Mouse (Mus musculus) forebrain, embryonic 14.5 days (tissue): ENCODE measurements at regions not wholly inside any gene's neighbourhood (a gene's known extent, or its start where the extent isn't known, plus 50 kb on each side); places are given as distances from the start of the nearest gene placed in this dataset.

ENCODE experiments used
- ATAC-seq: fragments of 200-750 bp; cut with Nextera tagmentation; 2 replicates; pipeline ENCODE4 v1.8.0; 2017; ENCODE audit warnings: mild to moderate bottlenecking, moderate library complexity
- DNase-seq: peaks from one replicate; pipeline ENCODE4 v3.0.0-alpha.2; 2015; ENCODE audit warnings: low spot score
- H3K27ac ChIP-seq: fragments of 300-500 bp; sonication (generic); 2 replicates; pipeline ENCODE4 v1.5.1; 2014; ENCODE audit warnings: low read depth, mild to moderate bottlenecking, control low read depth, low read length, moderate library complexity
- H3K27me3 ChIP-seq: fragments of 300-500 bp; sonication (generic); replicated peaks from 2 replicates; pipeline ENCODE4 v1.6.1; 2014; ENCODE audit warnings: low read length, control low read depth, mixed read lengths; ENCODE audit not compliant: control insufficient read depth, insufficient read depth
- H3K36me3 ChIP-seq: fragments of 300-500 bp; sonication (generic); 2 replicates; pipeline ENCODE4 v1.6.1; 2014; ENCODE audit warnings: low read length, control low read depth; ENCODE audit not compliant: control insufficient read depth, insufficient read depth
- H3K4me1 ChIP-seq: fragments of 300-500 bp; sonication (generic); 2 replicates; pipeline ENCODE4 v1.6.1; 2014; ENCODE audit warnings: antibody characterized with exemption, low read length, control low read depth; ENCODE audit not compliant: control insufficient read depth, insufficient read depth
- H3K4me2 ChIP-seq: fragments of 300-500 bp; sonication (generic); 2 replicates; pipeline ENCODE4 v1.6.1; 2014; ENCODE audit warnings: mild to moderate bottlenecking, control low read depth, low read length
- H3K4me3 ChIP-seq: fragments of 300-500 bp; sonication (generic); 2 replicates; pipeline ENCODE4 v1.5.1; 2014; ENCODE audit warnings: low read depth, low read length, control low read depth
- H3K9ac ChIP-seq: fragments of 300-500 bp; sonication (generic); 2 replicates; pipeline ENCODE4 v1.6.1; 2014; ENCODE audit warnings: mild to moderate bottlenecking, low read length, control low read depth, moderate library complexity
- H3K9me3 ChIP-seq: fragments of 300-500 bp; sonication (generic); replicated peaks from 2 replicates; pipeline ENCODE4 v1.6.1; 2016; ENCODE audit warnings: low read length, control low read depth, mixed read lengths; ENCODE audit not compliant: control insufficient read depth
- WGBS: fragments of 180-500 bp; shearing (Covaris S2); extraction: QIAGEN DNeasy Blood & Tissue Kit; methylation state at CpG from one replicate; pipeline ENCODE4 v1.1.7; 2014; 5-methylcytosine and 5-hydroxymethylcytosine counted together

DNA sequence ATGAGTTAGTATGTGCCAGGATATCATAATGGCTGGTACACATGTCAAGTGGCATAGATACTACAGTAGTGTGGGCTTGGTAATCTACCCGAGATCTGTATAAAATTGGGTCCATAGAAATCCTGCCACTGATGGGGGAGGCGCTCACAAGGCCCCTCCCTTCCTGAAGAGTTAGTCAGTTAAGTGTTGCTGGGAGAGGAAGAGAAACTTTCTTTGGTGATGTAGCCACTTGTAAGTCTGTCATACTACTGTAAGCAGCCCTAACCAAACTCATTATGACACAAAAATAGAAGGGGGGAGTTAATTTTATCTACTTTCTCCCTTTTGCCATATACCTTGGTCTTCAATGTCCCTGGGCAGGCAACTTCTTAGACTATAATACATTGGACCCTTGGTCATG lies 316.3 kb downstream of the Setd4 start:
- 85% methylated on average over 2 of the region's 2 CpGs for WGBS
- H3K27me3 ChIP-seq: no peaks in the 10 kb centered on the region
- H3K4me1 ChIP-seq: no peaks in the 10 kb centered on the region
- no peak overlapping the region for H3K4me3 ChIP-seq
- no peak overlapping the region for H3K4me2 ChIP-seq
- H3K36me3 ChIP-seq: no peaks in the 10 kb centered on the region
- DNase-seq (no peak), ATAC-seq (no peak)
- H3K9ac ChIP-seq: no peak overlapping the region
- 0 out of 2 replicates have a peak, but pooled peaks cover 3% of the 10 kb centered on the region for H3K9me3 ChIP-seq
- no peak overlapping the region for H3K27ac ChIP-seq

DNA sequence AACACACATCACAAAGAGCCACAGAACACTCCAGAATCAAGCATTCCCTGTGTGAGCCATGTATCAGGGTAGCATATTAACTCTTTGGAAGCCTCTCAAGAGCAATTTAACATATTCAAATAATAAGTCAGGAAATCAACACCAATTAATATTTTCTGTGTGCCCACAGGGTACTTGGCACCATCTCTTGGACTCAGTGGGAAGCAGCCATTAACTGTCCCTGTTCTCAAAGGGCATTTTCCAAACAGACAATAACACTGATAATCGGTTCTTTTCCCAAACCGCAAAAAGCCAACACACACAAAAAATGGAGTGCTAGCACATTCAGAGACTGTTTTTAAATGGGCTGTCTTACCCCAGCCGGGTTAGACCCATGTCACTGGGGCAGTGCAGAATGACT lies 317.0 kb downstream of the Setd4 start:
- H3K9me3 ChIP-seq: 0 out of 2 replicates have a peak, but pooled peaks cover 3% of the 10 kb centered on the region
- no peak overlapping the region for H3K4me2 ChIP-seq
- DNase-seq (peak; percentile 16), ATAC-seq (no peak)
- H3K27me3 ChIP-seq: no peaks in the 10 kb centered on the region
- no peaks in the 10 kb centered on the region for H3K36me3 ChIP-seq
- H3K4me3 ChIP-seq: no peak overlapping the region
- 54% methylated on average over 3 of the region's 3 CpGs for WGBS
- no peaks in the 10 kb centered on the region for H3K4me1 ChIP-seq
- H3K9ac ChIP-seq: no peak overlapping the region
- no peak overlapping the region for H3K27ac ChIP-seq

DNA sequence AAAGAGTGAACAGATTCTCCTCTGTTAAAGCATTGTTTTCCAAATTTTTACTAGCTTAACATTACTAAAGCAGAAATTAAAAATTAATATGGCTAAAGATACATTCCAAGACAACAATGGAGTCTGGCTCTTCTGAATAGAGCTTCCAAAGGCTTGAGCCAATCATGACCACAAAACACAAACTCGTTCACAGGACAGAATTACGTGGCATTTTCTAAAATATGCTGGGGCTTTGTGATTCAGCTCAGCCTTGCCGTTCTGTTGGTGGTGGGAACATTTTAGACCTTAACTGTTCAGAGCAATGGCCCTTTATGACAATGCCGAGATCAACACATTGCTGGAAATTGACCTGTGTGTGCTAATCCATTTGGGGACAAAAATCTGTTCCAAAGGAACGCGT lies 318.7 kb downstream of the Setd4 start:
- DNase-seq: no peak
- Histone ChIP-seq H3K9ac (no peak overlapping the region), H3K4me3 (no peak overlapping the region), H3K27me3 (no peaks in the 10 kb centered on the region), H3K4me2 (no peak overlapping the region), H3K36me3 (no peaks in the 10 kb centered on the region), H3K27ac (no peak overlapping the region), H3K9me3 (0 out of 2 replicates have a peak, but pooled peaks cover 3% of the 10 kb centered on the region), H3K4me1 (no peaks in the 10 kb centered on the region)
- 87% methylated on average over 6 of the region's 6 CpGs for WGBS
- no peak for ATAC-seq

DNA sequence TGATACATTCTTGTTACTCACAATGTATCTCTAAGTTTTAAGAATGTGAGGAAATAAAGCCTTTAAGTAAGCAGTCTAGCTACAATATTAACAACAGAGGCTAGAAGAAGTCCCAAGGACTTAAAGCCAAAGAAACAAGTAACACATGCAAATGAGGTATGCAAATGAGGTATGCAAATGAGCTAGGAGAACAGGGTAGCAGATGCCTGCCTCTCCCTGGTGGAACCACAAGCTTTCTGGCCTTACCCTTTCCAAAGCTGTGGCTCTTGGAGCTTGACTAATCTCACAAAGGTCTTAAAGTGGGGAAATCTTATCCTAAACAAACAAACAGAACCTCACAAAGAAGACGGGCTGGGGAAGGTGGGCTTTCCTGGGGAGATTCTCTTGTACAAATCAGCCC lies 322.1 kb downstream of the Setd4 start:
- 15% methylated on average over 1 of the region's 1 CpGs for WGBS

DNA sequence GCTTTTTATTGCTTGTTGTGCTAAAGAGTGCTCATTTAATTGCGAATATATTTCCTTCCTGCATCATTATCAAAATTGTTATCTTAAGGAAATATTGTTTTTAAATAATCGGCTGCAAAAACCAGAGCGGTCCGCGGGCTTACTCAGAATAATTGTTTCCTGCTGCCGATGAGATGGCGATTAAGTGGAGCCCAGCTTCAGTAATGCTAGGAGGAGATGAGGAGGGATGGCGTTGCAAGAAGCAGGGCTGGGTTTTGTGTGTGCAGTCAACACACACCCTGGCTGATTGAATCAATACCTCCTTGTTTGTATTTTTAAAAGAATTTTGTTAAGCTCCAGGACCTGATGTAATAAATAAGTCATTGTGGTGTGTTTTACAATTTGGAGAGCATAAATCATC lies 331.2 kb downstream of the Setd4 start:
- no peak overlapping the region for H3K27ac ChIP-seq
- H3K9ac ChIP-seq: no peak overlapping the region
- 63% methylated on average over 8 of the region's 8 CpGs for WGBS
- H3K9me3 ChIP-seq: no peaks in the 10 kb centered on the region
- H3K36me3 ChIP-seq: no peaks in the 10 kb centered on the region
- ATAC-seq: no peak
- no peak overlapping the region for H3K4me2 ChIP-seq
- DNase-seq: no peak
- H3K4me1 ChIP-seq: no peaks in the 10 kb centered on the region
- H3K27me3 ChIP-seq: no peaks in the 10 kb centered on the region
- H3K4me3 ChIP-seq: no peak overlapping the region

More for the DNA sequence above, 322.1 kb downstream of the Setd4 start:
- H3K4me1 ChIP-seq: 0 out of 2 replicates have a peak, but pooled peaks cover 2% of the 10 kb centered on the region
- no peak overlapping the region for H3K27ac ChIP-seq
- H3K9ac ChIP-seq: no peak overlapping the region
- H3K4me2 ChIP-seq: no peak overlapping the region
- H3K9me3 ChIP-seq: 0 out of 2 replicates have a peak, but pooled peaks cover 3% of the 10 kb centered on the region
- ATAC-seq: peak; percentile 74
- H3K27me3 ChIP-seq: no peaks in the 10 kb centered on the region
- no peak overlapping the region for H3K4me3 ChIP-seq
- no peaks in the 10 kb centered on the region for H3K36me3 ChIP-seq
- peak; percentile 64 for DNase-seq

DNA sequence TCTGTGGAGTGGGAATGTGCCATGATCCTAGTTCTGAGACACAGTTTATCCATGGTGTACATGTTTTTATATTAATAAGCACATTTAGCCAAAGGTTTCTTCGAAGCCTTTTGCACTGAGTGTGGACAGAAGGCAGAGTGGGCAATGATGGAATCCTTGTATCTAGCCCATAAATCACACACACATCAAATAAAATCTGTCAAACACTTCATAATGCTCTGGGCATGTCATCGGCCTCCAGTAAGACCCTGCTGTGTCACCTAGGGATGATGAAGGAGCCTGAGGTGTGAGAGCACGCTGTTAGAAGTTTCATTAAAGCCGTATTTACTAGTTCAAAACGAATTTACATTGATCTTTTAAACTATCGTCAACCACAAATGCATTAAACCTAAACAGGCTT lies 331.7 kb downstream of the Setd4 start:
- 74% methylated on average over 6 of the region's 6 CpGs for WGBS
- no peaks in the 10 kb centered on the region for H3K9me3 ChIP-seq
- H3K9ac ChIP-seq: no peak overlapping the region
- H3K4me1 ChIP-seq: no peaks in the 10 kb centered on the region
- H3K27me3 ChIP-seq: no peaks in the 10 kb centered on the region
- no peak overlapping the region for H3K27ac ChIP-seq
- DNase-seq: no peak
- no peaks in the 10 kb centered on the region for H3K36me3 ChIP-seq
- no peak overlapping the region for H3K4me3 ChIP-seq
- ATAC-seq: no peak
- H3K4me2 ChIP-seq: no peak overlapping the region

DNA sequence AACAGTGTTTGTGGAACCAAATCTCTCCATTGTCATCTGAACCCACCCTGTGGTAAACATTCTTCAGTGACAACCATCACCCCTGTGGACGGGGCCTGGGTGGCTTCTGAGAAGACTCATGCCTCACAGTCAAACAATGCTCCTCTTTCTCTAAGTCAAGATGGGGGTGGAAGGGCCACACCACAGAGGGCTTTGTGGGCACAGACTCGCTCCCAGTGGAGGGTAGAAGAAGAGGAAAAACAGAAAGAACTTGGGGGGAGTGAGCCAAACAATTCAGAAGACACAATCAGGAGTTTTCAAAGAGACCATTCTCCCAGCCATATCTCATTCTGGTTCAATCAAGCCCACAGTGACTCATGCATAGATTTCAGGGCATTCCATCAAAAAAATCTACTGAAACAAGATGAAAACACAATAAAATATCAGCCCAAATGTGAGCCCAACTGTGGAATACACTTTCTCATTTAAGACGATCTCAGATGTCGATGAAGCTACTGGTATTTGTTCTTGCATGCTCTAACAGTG lies 339.7 kb downstream of the Setd4 start:
- no peaks in the 10 kb centered on the region for H3K4me1 ChIP-seq
- H3K27me3 ChIP-seq: no peaks in the 10 kb centered on the region
- H3K36me3 ChIP-seq: no peaks in the 10 kb centered on the region
- WGBS: 73% methylated on average over 4 of the region's 4 CpGs
- H3K4me2 ChIP-seq: no peak overlapping the region
- H3K27ac ChIP-seq: no peak overlapping the region
- no peak overlapping the region for H3K9ac ChIP-seq
- ATAC-seq (no peak), DNase-seq (no peak)
- no peak overlapping the region for H3K4me3 ChIP-seq
- no peaks in the 10 kb centered on the region for H3K9me3 ChIP-seq

DNA sequence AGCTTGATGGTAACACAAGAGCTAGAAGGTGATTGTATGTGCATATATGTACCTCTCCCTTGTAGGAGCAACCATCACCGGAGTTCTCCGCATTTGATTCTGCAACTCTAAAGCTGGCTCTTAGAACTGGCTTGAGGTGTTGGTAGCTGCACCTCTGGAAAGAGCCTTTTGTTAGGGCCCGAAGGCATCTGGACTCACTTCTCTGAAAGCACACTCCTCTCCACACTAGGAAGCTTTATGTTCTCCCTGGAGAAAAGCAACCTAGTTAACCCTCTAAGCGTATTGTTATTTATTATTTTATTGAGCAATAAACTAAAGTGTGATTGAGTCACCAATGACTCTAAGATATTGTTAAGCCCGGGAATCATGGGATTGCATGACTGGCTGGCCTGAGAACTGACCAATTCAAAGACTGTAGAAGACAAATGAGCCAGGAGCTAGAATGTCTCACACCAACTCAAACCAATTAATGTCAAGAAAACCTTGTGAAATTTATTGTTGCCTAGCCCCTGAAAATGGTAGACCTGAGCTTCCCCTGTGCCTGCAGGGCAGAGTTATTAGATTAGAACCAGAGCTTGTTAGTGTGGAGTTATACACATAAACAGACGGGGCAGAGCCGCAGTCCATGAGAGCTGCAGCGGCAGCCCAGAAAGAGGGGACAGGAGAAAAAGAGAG lies 340.6 kb downstream of the Setd4 start:
- no peaks in the 10 kb centered on the region for H3K27me3 ChIP-seq
- no peaks in the 10 kb centered on the region for H3K9me3 ChIP-seq
- H3K36me3 ChIP-seq: no peaks in the 10 kb centered on the region
- H3K27ac ChIP-seq: no peak overlapping the region
- H3K4me3 ChIP-seq: no peak overlapping the region
- H3K9ac ChIP-seq: no peak overlapping the region
- WGBS: 88% methylated on average over 8 of the region's 8 CpGs
- no peak overlapping the region for H3K4me2 ChIP-seq
- H3K4me1 ChIP-seq: no peaks in the 10 kb centered on the region
- no peak for ATAC-seq
- DNase-seq: no peak

DNA sequence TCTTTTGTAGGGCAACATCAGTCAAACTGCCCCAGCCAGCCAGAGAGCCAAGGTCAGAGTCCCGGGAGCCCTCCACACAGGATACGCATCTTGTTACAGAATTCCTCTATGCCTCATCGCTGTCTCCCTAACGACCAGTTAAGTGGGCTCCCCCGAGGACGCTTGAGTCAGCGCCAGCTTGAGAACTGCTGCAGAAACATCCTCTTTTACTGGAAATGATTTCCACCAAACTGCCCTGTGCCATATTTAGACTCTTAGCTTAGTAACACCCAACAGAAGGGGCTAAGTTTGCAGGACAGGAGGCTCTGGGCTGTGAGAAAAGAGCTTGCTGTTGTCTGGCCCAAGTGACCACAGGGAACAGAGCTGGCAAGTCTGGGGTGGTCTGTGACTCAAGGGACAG lies 357.0 kb downstream of the Setd4 start:
- no peak for ATAC-seq
- 15% methylated on average over 7 of the region's 7 CpGs for WGBS

More for the DNA sequence above, 357.0 kb downstream of the Setd4 start:
- Histone ChIP-seq H3K27me3 (no peaks in the 10 kb centered on the region), H3K4me1 (no peaks in the 10 kb centered on the region; the same call in 1 of the 2 replicates), H3K4me3 (no peak overlapping the region), H3K9ac (no peak overlapping the region), H3K4me2 (no peak overlapping the region), H3K27ac (no peak overlapping the region), H3K36me3 (no peaks in the 10 kb centered on the region), H3K9me3 (no peaks in the 10 kb centered on the region)
- DNase-seq: peak; percentile 45
